Mouse (Mus musculus): Measurements from ENCODE around the gene Cdk5rap2. TPM values are rescaled to one million over a fixed set of nuclear protein-coding genes. Genes with fewer than 3 reads are reported as not detected.

Cdk5rap2 gene
- polyA plus RNA-seq, 2 experiments: 4.8 to 5.9 TPM

DNA sequence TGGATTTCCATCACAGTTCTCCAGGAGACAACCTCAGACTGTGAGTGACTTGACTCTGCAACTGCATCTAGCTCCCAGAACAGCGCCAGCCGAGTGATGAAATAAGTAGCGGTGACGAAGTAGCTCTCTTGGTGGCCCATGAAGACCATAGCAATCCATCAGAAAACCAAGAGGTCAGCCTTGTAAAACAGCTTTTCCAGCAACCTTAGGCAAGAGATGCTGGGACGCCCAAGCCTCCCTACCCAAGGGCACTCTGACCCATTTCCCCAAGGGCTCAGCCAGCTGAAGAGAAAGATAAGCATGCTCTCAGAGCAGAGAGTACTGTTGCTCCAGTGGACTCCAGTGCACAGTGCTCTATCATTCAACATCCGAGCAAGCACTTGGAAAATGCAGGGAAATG is 77.3 kb downstream of the Cdk5rap2 start:
- DNase-seq (ENCODE audit: low read depth in 3 of 3, low spot score in 3 of 3): no peak
- H3K4me3 ChIP-seq (ENCODE audit: insufficient read depth in 1 of 2, low read depth in 2 of 2, low read length in 2 of 2): no peak overlapping the region
- ATAC-seq (ENCODE audit: insufficient read depth): no peak
- no peak overlapping the region for H3K4me2 ChIP-seq (ENCODE audit: low read depth)
- no peaks in the 10 kb centered on the region for H3K9me3 ChIP-seq (ENCODE audit: control insufficient read depth, low read length)
- no peak overlapping the region for H3K9ac ChIP-seq (replicated peaks)
- H3K27ac ChIP-seq: no peak overlapping the region
- H3K27me3 ChIP-seq (ENCODE audit: control insufficient read depth, insufficient read depth, low read length): no peaks in the 10 kb centered on the region
- WGBS (ENCODE audit: insufficient replicate concordance): 79% methylated on average over 6 of the region's 6 CpGs
- H3K4me1 ChIP-seq (replicated peaks; ENCODE audit: control insufficient read depth in 2 of 2, insufficient read depth in 2 of 2, low read length in 1 of 2): no peaks in the 10 kb centered on the region
- no peaks in the 10 kb centered on the region for H3K36me3 ChIP-seq (replicated peaks; ENCODE audit: control insufficient read depth, insufficient read depth, low read depth)
- TF ChIP-seq EP300 (IDR thresholded peaks at IDR 0.05; ENCODE audit: low read depth): no peak
- TF ChIP-seq CTCF (IDR thresholded peaks at IDR 0.05; ENCODE audit: low read depth): no peak

DNA sequence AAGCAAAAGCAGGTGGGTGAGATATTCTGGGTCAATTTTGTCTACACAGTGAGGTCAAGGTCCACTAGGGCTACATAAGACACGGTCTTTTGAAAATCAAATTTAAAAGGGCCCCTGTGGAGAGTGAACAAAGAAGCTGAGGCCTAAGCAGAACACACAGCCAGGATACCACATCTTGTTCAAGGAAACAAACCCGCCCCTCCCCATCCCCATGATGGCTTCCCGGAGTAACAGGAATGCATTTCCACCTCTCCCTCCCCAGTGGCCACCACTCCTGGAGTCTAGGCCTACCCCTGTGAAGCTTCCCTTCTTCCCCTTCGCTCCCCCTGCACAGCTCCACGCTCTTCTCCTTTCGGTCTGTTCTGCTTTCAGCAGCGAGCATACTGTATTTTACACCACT is 77.7 kb downstream of the Cdk5rap2 start:
- no peak for DNase-seq (ENCODE audit: low read depth in 3 of 3, low spot score in 3 of 3)
- Histone ChIP-seq H3K4me1 (replicated peaks; ENCODE audit: control insufficient read depth in 2 of 2, insufficient read depth in 2 of 2, low read length in 1 of 2) (no peaks in the 10 kb centered on the region), H3K4me3 (ENCODE audit: insufficient read depth in 1 of 2, low read depth in 2 of 2, low read length in 2 of 2) (no peak overlapping the region), H3K36me3 (replicated peaks; ENCODE audit: control insufficient read depth, insufficient read depth, low read depth) (no peaks in the 10 kb centered on the region), H3K4me2 (ENCODE audit: low read depth) (no peak overlapping the region), H3K27ac (no peak overlapping the region), H3K9ac (replicated peaks) (no peak overlapping the region), H3K27me3 (ENCODE audit: control insufficient read depth, insufficient read depth, low read length) (no peaks in the 10 kb centered on the region), H3K9me3 (ENCODE audit: control insufficient read depth, low read length) (no peaks in the 10 kb centered on the region)
- TF ChIP-seq CTCF (IDR thresholded peaks at IDR 0.05; ENCODE audit: low read depth) (no peak), EP300 (IDR thresholded peaks at IDR 0.05; ENCODE audit: low read depth) (no peak)
- WGBS (ENCODE audit: insufficient replicate concordance): 73% methylated on average over 7 of the region's 7 CpGs
- ATAC-seq (ENCODE audit: insufficient read depth): no peak

DNA sequence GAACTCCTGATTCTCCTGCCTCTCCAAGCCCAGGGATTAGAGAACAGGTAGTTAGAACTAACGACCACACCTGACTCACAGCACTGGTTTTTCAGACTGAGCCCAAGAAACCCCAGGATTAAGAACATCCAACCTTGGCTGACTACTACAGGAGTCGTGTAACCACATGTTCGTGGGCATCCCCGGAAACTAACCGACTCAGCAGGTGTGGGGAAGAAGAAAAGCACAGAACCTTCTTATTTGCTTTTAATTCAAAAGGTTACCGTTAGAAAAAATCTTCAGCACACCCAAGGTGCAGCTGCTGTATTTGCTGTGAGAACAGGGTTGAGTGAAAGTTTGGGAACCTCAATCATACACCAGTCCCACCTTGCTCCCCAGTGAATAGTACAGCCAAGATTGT is 79.1 kb downstream of the Cdk5rap2 start:
- no peaks in the 10 kb centered on the region for H3K9me3 ChIP-seq (ENCODE audit: control insufficient read depth, low read length)
- no peak overlapping the region for H3K4me3 ChIP-seq (ENCODE audit: insufficient read depth in 1 of 2, low read depth in 2 of 2, low read length in 2 of 2)
- ATAC-seq (ENCODE audit: insufficient read depth) (no peak), DNase-seq (ENCODE audit: low read depth in 3 of 3, low spot score in 3 of 3) (no peak)
- no peak for TF ChIP-seq EP300 (IDR thresholded peaks at IDR 0.05; ENCODE audit: low read depth)
- H3K27me3 ChIP-seq (ENCODE audit: control insufficient read depth, insufficient read depth, low read length): no peaks in the 10 kb centered on the region
- H3K4me1 ChIP-seq (replicated peaks; ENCODE audit: control insufficient read depth in 2 of 2, insufficient read depth in 2 of 2, low read length in 1 of 2): no peaks in the 10 kb centered on the region
- H3K9ac ChIP-seq (replicated peaks): no peak overlapping the region
- no peak overlapping the region for H3K4me2 ChIP-seq (ENCODE audit: low read depth)
- WGBS (ENCODE audit: insufficient replicate concordance): 78% methylated on average over 6 of the region's 6 CpGs
- H3K27ac ChIP-seq: no peak overlapping the region
- H3K36me3 ChIP-seq (replicated peaks; ENCODE audit: control insufficient read depth, insufficient read depth, low read depth): no peaks in the 10 kb centered on the region

DNA sequence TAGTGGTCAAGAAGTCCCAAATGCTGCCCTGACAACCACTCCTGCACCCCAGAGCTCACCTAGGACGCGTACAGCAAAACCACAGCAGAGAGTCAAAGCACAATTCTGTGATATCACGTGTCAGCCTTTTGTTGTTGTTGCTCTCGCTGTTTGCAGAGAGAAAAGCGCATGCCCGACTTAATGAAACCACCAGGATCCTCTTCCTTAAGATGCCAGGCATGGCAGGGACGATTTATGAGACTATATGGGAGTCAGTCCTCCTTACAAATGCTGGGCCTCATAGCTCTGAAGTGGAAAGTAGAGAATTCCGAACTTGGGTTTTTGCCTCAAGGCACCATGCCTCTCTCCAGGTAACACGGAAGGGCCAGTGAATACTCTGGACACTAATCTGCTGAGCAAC is 82.2 kb downstream of the Cdk5rap2 start:
- no peak overlapping the region for H3K4me2 ChIP-seq (ENCODE audit: low read depth)
- no peaks in the 10 kb centered on the region for H3K4me1 ChIP-seq (replicated peaks; ENCODE audit: control insufficient read depth in 2 of 2, insufficient read depth in 2 of 2, low read length in 1 of 2)
- no peak overlapping the region for H3K27ac ChIP-seq
- ATAC-seq (ENCODE audit: insufficient read depth) (no peak), DNase-seq (ENCODE audit: low read depth in 3 of 3, low spot score in 3 of 3) (no peak)
- no peaks in the 10 kb centered on the region for H3K9me3 ChIP-seq (ENCODE audit: control insufficient read depth, low read length)
- TF ChIP-seq CTCF (IDR thresholded peaks at IDR 0.05; ENCODE audit: low read depth) (no peak), EP300 (IDR thresholded peaks at IDR 0.05; ENCODE audit: low read depth) (no peak)
- WGBS (ENCODE audit: insufficient replicate concordance): 76% methylated on average over 9 of the region's 9 CpGs
- no peaks in the 10 kb centered on the region for H3K36me3 ChIP-seq (replicated peaks; ENCODE audit: control insufficient read depth, insufficient read depth, low read depth)
- H3K9ac ChIP-seq (replicated peaks): no peak overlapping the region
- H3K4me3 ChIP-seq (ENCODE audit: insufficient read depth in 1 of 2, low read depth in 2 of 2, low read length in 2 of 2): no peak overlapping the region
- no peaks in the 10 kb centered on the region for H3K27me3 ChIP-seq (ENCODE audit: control insufficient read depth, insufficient read depth, low read length)

DNA sequence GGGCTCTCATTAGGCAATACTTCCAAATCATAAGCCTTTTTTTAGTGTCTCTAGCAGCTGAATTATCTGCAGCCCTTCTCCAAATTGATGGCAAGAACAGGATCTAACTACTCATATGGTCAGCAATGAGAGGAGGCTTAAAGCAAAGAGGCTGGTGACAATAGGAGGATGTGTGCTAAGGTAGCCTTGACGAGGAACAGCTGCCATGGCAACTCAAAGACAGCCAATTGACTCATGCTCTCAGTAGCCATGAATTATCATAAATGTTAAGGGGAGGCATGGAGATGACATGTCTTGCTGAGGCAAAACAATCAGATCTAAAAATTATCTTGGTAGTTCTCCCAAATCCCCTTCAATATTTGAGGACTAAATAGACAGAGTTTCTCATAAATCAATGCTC is 82.8 kb downstream of the Cdk5rap2 start:
- no peaks in the 10 kb centered on the region for H3K9me3 ChIP-seq (ENCODE audit: control insufficient read depth, low read length)
- TF ChIP-seq CTCF (IDR thresholded peaks at IDR 0.05; ENCODE audit: low read depth) (no peak), EP300 (IDR thresholded peaks at IDR 0.05; ENCODE audit: low read depth) (no peak)
- H3K4me3 ChIP-seq (ENCODE audit: insufficient read depth in 1 of 2, low read depth in 2 of 2, low read length in 2 of 2): no peak overlapping the region
- H3K9ac ChIP-seq (replicated peaks): no peak overlapping the region
- no peaks in the 10 kb centered on the region for H3K27me3 ChIP-seq (ENCODE audit: control insufficient read depth, insufficient read depth, low read length)
- no peak overlapping the region for H3K4me2 ChIP-seq (ENCODE audit: low read depth)
- WGBS (ENCODE audit: insufficient replicate concordance): 75% methylated on average over 1 of the region's 1 CpGs
- ATAC-seq (ENCODE audit: insufficient read depth) (no peak), DNase-seq (ENCODE audit: low read depth in 3 of 3, low spot score in 3 of 3) (no peak)
- H3K36me3 ChIP-seq (replicated peaks; ENCODE audit: control insufficient read depth, insufficient read depth, low read depth): no peaks in the 10 kb centered on the region
- H3K4me1 ChIP-seq (replicated peaks; ENCODE audit: control insufficient read depth in 2 of 2, insufficient read depth in 2 of 2, low read length in 1 of 2): no peaks in the 10 kb centered on the region
- no peak overlapping the region for H3K27ac ChIP-seq

DNA sequence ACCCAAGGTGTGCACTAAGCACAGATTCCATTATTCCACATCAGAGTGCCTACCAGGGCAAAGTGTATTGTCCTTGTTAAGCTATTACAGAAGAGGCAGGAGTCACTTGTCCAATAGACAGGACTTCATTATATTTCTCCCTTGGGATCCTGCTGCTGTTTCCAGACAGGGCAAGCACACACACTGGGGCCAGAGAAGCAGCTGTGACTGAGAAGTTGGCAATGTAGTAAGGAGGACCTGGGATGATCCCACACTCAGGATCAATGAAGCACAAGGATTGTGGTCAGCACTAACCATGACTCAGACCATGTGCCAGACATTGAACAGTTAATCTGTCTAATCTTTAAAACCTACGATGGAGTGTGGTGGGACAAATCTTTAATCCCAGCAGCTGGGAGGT is 88.7 kb downstream of the Cdk5rap2 start:
- TF ChIP-seq EP300 (IDR thresholded peaks at IDR 0.05; ENCODE audit: low read depth): no peak
- no peak for TF ChIP-seq CTCF (IDR thresholded peaks at IDR 0.05; ENCODE audit: low read depth)
- no peaks in the 10 kb centered on the region for H3K4me1 ChIP-seq (replicated peaks; ENCODE audit: control insufficient read depth in 2 of 2, insufficient read depth in 2 of 2, low read length in 1 of 2)
- 28% methylated on average over 1 of the region's 1 CpGs for WGBS (ENCODE audit: insufficient replicate concordance)

More for the DNA sequence above, 88.7 kb downstream of the Cdk5rap2 start:
- Histone ChIP-seq H3K4me2 (ENCODE audit: low read depth) (no peak overlapping the region), H3K9me3 (ENCODE audit: control insufficient read depth, low read length) (no peaks in the 10 kb centered on the region), H3K27ac (no peak overlapping the region), H3K9ac (replicated peaks) (no peak overlapping the region), H3K36me3 (replicated peaks; ENCODE audit: control insufficient read depth, insufficient read depth, low read depth) (peaks cover 4% of the 10 kb centered on the region), H3K4me3 (ENCODE audit: insufficient read depth in 1 of 2, low read depth in 2 of 2, low read length in 2 of 2) (no peak overlapping the region), H3K27me3 (ENCODE audit: control insufficient read depth, insufficient read depth, low read length) (no peaks in the 10 kb centered on the region)
- ATAC-seq (ENCODE audit: insufficient read depth) (no peak), DNase-seq (ENCODE audit: low read depth in 3 of 3, low spot score in 3 of 3) (no peak)

Data from liver, embryonic 14.5 days (tissue).